Mouse (Mus musculus) naive thymus-derived CD4-positive, alpha-beta T cell, adult 2 months (primary cell): ENCODE results near the gene Usp9x.

Experiments used
- DNase-seq: peaks from one replicate; pipeline ENCODE4 v3.0.0-alpha.2; 2011; ENCODE audit warnings: low read depth

Usp9x gene

DNA sequence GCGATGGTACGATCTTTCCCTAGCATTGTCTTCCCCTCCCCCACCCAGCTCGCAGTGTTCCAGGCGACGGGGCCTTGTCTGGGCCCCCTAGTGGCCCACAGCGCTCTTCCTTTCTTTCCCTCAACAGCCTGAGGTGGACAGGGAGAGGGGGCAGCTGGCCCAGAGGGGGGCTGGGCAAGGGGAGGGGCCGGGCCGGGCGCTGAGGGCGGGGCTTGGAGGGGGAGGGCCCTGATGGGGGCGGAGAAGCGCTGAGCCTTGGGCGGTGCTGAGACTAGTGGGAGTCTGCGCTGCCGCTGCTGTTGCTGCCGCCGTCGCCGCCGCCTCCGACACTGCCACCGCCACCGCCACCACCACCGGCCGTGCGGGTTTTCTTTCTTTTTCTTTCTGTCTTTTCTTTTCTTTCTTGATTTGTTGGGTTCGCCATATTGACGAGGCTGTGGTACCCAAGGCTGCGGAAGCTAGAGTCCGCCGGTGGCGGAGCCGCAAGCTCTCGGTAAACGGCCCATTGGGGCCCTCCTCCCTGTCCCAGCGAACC, at the start of gene Usp9x:
Gene Usp9x (plus strand): TSS at position 258 of the 535 bp plus-strand sequence.
- no peak for DNase-seq

DNA sequence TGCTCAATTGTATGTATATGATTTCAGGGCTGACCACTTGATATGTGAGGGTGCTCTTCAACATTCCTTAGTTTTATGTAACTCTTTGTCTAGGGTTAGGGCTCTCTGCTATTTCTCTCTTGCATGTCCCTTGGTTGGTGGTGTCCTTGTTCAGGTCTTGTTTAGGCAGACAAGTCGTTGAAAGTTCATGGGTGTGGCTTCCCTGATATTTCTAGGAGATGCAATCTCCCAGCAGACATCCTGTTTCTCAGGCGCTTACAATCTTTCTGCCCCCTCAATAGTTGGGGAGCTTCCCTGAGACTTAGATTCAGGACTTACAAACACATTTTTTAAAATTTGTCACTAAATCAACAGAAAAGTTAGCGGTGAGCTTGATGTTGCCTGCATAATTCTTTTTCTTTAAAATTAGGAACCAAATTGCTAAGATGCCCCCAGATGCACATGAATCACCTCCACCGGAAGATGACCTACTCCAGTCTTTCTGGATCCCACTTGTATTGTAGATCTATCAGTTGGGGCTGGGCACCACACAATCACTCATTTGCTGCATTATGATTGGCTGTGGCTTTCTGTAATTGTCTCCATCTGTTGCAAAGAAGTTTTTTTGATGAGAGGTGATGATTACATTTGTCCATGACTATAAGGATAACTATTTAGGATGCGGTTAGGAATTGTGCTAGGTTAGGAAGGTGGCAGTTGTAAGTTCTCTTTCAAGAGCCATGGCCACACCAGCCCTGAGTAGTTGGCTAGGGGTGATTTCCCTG, 48.6 kb upstream of the Usp9x start:
- no peak for DNase-seq

DNA sequence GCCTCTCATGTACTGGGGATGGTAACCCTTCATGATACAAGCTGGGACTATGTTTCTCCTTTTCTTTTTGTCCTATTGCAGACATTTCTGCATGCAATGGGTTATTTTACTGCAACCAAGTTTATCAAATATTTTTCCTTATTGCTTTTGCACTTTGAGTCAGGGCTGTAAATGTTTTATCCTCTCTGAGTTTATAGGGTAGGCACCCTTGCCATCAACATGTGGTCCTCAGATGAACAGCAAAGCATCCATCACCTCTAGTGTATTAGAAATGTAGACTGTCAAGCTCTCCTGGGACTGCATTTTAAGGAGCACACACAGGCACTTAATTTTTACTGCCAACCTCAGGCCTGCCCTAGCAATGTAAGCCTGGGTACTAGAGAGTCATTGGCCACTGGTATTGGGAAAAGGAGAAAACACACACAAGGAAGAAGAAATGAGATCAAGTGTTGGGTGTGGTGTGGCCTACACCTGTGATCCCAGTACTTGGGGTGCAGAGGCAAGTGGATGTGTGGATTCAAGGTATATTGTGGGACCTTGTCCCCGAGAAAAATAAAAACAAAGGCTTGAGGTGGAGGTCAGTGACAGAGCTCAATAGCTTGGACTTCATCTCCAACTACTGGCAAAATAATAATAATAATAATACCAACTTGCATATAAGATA, 46.6 kb upstream of the Usp9x start:
- DNase-seq = no peak

DNA sequence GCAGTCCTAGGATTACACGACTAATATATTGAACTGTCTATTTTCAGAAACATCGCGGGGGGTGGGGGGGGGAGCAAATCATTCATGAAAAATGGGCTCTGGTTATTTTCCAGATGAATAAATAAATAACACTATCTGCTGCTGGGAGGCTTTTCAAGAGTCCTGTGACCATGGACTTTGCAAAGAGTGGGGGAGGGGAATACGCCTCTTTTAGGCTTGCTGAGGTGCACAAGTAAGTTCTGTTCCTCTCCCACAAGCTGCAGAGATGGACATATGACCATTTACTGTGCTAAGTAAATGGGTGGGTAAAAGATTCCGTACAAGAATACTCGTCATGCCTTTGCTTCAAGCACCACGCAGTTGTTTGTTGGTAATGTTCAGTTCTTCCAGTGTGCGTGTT, 46.0 kb upstream of the Usp9x start:
- DNase-seq = no peak

DNA sequence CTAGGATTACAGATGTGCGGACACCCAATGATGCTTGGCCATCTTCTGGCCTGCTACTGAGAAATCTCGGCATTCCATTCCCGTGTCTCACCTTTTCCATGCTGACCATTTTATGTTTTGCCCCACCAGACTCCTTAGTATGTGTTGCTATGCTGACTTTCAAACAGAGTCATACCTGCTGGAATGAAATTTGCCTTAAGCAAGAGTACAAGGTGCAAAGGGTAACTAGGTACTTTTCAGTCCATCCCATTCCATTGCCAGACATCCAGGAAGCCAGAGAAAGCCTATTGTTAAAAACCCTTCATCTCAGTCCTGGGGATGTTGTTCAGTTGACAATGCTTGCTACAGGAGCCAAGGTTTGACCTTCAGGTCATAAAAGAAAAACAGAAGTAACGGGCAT, 43.1 kb upstream of the Usp9x start:
- no peak for DNase-seq

DNA sequence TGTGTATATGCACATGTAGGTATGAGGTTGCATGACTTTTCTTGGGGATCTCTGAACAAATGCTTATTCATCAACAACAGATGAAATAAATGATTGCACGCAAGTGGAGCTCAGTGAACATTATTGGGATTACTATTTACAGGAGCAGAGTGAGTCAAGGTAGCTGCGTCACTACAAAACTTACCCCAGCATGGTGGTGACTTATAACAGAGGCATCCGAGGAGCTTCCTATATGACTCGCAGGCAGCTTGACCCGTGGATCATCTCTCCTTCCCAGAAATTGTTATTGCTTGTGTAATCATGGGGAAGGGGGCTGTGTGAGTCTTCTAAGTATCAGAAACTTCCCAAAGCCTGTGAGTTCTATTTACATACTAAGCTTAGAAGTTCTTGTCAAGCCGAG, 41.3 kb upstream of the Usp9x start:
- no peak for DNase-seq

DNA sequence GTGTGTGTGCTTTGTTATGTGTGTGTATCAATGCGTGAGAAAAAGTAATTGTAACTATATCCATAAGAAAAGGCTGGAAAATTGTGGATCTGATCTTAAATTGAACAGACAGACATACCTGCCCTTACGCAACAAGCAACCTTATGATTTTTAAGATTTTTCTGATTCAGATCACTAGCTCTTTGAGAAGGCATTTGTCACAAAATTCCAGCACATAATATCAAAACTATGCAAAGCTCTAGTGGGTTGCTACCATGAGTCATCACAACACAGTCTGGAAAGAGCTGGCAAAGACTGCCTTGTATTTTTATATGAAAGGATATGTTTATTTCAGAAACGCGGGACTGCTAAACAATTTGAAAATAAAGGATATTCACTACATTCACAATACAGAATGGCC, 34.2 kb upstream of the Usp9x start:
- no peak for DNase-seq

DNA sequence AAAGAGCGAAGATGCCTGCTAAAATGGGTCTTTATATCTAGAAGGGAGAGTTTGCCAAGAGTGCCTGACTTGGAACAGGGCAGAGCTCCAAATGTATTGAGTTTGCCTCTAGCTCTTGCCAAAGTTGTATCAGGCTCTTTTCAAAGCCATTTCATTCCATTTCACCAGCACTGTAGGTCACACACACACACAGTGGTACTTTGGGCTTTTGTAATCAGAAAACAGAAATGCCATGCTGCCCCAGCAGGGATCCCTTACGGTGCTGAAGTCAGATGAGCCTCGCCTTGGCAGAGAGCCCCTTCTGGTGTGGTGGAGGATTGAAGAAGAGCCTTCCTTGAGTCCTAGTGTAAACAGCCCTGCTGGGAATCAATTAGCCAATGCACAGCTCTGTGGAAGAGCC, 32.1 kb upstream of the Usp9x start:
- no peak for DNase-seq

DNA sequence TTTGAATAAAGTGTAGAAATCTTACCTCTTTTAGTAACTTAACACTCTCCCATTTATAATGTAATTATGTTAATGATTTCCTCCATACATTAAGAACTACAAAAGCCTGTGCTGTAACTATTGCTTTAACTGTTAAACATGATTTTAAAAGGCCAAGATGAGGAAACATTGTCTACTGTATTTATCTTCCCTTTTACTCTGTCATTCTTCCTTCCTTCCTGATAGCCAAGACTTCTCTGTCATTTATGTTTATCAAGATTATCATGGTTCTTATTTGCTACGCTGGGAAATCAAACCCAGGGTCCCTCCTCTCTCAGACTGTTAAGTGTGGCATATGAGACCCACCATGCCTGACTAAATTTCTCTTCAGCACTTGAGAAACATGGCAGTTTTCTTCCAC, 30.9 kb upstream of the Usp9x start:
- DNase-seq = no peak

DNA sequence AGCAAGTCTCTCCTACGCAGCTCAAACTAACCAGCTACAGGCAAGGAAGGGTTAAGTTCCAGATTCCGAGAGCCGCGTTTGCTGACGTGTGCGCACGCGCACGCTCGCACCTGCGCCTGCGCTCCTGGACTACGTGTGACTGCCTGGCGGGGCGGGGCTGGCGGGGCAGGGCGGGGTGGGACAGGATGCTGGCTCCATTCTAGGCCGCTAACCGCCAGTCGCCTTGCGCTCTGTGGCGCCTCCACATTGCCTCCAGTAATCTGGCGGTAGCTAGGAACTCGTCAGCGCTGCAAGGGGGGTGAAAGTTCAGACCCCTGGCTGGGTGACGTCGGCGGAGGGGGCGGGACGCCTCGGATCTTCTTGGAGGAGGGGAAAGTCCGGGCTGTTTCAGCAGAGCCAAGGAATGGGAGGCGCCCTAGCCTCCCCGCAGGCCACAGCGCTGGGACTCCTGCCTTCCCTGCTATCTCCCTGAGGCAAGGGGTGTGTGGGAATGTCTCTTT, 29.6 kb upstream of the Usp9x start:
- peak; percentile 94 for DNase-seq

DNA sequence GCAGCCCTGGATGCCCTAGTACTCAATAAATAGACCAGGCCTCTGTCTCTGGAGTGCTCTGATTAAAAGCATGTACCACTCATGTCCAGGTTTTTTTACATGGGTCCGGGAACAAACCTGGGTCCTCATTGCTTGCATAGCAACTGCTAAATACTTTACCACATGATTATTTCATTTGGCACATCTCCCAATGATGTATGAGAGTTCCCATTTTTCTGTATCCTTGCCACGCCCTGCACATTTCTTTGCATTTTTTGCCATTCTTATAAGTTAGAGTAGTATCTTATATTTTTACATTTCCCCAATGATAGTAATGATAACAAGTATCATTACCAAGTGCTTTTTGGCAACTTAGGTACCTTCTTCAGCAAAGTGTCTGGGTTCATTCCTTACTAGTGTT, 27.5 kb upstream of the Usp9x start:
- no peak for DNase-seq

DNA sequence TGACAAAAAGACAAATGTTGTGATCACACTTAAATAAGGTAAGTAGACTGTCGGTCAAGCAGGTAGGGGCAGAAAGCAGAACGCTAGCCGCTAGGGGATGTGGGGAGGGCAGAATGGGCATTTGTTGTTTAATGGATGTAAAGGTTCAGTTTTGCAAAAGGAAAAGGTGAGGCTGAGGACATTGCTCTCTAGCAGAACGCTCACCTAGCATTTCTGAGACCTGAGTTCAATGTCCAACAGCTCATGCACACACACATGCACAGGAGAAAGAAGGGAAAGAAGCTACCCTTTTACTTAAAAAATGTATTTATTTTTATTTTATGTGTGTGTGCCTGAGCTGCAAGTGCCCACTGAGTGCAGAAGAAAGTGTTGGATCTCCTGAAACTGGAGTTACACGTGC, 26.6 kb upstream of the Usp9x start:
- DNase-seq = no peak

DNA sequence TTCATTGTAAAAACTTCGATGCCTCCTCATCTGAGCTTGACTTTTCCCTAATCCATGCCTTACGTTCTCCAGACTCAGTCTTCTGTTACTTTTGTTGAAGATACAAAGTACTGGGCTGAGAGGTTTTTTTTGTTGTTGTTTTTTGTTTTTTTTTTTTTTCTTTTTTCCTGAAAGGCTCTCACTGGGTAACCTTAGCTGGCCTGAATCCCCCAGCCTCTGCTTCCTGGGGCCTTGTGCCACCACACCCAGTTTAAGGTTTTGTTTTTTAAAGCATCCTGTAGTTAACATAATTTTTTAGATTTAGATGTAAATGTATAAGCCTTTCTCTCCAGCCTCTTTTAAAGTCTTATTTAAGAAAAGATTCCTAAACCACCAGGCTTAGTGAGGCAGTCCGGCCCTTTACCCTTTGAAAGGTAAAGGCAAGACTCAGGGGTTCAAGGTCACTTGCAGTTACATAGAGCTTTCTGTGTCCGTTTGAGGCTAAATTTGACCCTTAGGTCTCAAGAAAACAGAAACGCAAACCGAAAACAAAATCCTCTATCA, 24.3 kb upstream of the Usp9x start:
- DNase-seq = no peak

DNA sequence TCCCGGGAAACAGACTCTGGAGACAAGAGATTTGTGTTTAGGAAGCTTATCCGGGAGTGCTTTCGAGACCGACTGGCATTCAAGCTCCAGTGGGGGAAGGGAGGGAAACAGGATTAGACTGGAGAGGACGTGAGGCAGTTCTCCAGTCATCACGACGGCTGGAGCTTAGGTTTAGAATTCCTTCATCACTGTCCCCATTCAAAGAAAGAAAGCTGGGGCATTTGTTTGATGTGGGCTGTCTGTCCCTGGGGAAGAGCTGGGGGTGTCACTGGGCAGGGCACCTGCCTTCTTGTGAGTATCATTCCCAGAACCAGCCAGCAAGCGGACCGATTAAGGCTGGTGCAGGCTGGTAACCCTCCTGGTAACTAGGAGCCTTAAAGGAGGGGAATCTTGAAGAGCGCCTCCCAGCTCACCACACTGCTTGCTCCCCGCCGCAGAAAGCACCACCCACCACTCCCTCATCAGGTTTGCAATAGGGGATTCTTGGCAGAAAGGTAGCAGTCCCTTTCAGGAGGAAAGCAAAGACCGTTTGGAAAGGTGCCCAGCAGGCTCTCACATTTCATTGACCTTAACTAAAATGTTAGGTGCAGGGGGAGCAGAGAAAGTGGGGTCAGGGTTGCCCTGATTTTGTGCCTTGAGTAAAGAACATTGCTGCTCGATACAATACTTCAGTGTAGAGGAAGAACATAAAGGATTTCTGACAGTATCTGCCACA, 23.5 kb upstream of the Usp9x start:
- no peak for DNase-seq

DNA sequence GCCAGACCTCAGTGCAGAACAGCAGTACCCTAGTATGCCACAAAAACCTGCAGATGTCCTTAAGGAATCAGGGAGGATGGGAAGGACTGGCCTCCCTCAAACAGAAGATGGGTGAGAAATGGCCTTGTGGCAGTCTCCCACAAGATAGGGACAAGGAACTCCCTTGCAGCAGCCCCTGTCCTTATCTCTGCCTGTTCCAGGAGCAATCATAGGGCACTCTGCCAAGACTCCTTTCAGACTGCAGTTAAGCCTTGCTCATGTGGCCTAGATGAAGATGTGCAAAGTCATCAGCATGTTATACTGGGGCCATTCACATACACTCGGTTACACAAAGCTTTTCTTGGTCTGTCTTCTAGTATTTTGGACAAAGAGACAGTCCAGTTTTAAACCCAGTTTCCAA, 16.7 kb upstream of the Usp9x start:
- DNase-seq = no peak

DNA sequence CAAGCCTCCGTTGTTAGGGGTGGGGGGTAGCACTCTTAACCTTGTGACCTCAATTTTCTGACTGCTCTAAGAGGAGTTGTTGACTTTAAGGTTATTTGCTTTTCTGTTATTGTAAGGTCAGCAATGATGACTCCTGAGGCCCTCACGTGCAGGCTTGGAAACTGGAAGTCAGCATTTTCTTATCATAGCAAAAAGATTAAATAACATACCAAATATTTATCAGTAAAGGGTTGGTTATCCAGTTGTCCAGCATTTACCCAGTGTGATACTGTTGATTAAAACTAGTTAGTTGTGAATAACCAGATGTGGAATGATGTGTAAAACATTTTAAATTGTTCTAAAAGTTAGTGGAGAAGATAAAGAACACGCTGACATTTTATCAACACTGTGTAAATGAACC, 9.3 kb upstream of the Usp9x start:
- DNase-seq = no peak

DNA sequence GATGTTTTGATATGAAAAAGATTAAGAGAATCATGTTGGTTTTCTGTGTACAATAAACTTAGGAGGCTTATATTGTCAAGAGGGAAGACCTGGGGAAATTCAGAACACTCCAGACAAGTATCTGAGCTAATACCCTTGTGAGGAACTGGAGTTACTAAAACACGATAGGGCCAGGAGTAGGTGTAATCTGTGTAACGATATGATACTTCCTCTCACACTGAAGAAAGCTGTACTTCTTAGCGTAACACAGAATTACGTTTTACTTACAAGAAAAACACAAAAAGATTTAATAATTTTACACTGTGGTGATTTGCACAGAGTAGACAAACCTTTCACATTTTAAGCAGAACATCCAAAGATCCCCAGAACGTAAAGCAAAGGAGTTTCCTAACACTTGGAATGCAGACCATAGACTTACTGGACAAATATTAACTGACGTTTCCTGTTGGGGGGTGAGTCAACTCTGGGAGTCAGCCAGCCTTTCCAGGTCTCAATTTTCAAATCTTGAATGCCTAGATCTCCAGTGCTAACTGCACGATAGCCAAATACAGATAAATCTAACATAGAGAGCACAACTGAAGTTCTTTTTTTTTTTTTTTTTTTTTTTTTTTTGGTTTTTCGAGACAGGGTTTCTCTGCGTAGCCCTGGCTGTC, 6.9 kb upstream of the Usp9x start:
- DNase-seq = no peak

DNA sequence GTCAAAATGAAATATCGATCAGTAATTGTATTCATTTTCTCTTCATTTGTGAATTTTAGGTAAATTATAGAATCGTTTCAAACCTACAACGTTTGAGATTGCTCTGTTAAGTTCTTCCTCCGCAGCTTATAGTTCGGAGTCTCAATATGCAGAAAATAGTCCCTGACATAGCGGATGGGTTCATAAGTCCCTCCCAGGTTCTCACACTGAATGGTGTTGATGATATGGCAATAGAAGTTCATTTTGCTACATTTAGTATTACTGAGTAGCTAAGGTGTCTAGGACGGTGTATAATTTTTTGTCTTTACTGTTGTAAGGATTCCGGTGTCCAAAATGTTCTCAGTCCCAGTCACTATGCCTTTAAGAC, 1.1 kb upstream of the Usp9x start:
- no peak for DNase-seq

DNA sequence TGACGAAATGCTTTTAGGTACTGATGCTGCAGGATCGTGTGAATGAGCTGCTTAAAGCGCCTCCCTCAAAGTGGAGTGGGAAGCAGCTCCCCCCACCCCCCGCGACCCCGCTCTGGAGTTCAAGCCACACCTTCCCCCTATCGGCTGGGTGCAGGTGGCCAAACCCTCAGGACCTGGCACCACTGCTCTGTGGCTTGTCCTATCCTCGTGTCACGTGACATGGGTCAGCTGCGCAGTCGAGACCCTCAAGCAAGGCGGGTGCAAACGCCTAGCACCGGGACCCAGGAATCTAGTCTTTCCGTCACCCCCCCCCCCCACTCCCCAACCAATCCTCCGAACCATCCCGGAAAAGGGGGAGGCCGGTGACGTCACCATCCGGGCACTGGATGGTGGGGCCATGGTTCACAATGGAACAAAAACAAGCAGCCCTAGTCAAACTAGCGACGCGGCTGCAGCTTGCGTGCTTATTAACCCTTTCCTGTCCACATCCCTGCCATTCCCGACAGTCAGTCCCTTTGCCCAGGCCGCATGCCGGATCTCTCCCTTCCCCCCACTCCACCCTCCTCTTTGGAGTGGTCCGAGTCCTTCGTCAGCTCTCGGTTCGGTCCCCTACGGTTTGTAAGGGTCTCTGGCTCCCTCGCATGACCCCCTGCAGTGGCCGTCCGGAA, 591 bp upstream of the Usp9x start:
- peak; percentile 89 for DNase-seq

DNA sequence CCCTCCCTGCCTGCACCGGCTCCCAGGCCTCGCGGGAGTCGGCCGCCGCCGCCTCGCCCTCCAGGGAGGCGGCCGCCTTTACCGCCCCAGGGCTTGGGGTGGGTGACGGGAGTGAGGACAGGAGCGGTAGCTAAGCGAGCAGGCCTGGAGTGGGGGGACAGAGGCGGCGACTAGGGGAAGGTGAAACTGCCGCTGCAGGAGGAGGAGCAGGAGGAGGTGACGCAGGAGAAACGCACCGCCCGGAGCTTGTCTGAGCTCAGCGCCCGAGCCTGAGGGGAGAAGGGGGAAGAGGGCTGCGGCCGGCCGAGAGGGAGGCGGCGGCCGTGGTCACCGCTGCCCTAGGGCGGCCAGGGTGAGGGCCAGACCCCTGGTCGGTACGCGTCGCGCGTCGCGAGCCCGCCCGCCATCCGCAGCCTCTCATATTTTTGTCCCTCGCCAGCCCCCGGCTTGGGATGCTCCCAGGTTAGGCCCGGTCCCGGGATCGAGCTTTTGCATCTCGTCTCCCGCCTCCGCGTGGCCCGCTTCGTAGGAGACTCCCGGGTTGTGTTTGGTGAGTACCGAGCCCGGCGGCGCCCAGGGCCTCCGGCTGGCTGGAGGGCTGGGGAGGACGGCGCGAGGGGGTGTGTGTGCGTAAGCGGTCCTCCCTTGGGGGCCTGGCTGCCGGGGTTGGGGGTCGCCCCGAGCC, 620 bp downstream of the Usp9x start:
- peak; percentile 81 for DNase-seq

DNA sequence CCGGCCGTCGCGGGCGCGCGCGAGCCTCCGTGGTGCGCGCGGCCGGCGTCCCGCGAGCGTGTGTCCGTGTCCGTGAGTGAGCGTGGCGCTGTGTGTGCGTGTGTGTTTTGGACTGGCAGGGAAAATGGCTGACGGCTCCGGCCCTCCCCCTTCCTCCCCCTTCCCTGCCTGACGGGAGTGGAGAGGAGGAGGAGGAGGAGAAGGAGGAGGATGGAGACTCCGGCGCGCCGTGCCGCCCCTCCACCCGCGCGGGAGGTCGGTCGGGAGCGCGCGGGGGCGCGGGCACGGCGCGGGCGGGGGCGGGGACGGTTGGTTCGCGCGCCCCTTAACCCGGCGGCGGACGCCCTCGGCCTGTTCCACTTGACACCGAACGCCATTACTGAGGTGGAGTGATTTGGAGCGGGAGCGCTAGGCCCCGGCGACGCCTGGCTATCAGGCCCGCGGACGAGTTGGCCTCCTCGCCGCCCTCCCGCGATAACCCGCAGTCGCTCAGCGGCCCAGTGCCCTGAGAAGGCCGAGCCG, 1.2 kb downstream of the Usp9x start:
- DNase-seq = peak; percentile 75
